Mouse (Mus musculus) left cerebral cortex, adult 8-10 months (tissue): ENCODE results near the gene Grin1. TPM values are rescaled to one million over a fixed set of nuclear protein-coding genes. Genes with fewer than 3 reads are reported as not detected.
A peak's percentile ranks its signal among the peaks of the same experiment; 100 is the strongest.

ENCODE experiments used
- DNase-seq, 2 experiments: peaks; one replicate each; pipeline ENCODE4 v3.0.0; 2022; ENCODE audit warnings: low spot score in 2 of 2
- total RNA-seq, 4 experiments: library from RNA; stranded (reverse); gene quantifications; 2 replicates each; pipeline ENCODE4 v1.2.4; 2022

The Grin1 gene
- 100 to 1,000 TPM; 390 to 399 (median 395) TPM for total RNA-seq

DNA sequence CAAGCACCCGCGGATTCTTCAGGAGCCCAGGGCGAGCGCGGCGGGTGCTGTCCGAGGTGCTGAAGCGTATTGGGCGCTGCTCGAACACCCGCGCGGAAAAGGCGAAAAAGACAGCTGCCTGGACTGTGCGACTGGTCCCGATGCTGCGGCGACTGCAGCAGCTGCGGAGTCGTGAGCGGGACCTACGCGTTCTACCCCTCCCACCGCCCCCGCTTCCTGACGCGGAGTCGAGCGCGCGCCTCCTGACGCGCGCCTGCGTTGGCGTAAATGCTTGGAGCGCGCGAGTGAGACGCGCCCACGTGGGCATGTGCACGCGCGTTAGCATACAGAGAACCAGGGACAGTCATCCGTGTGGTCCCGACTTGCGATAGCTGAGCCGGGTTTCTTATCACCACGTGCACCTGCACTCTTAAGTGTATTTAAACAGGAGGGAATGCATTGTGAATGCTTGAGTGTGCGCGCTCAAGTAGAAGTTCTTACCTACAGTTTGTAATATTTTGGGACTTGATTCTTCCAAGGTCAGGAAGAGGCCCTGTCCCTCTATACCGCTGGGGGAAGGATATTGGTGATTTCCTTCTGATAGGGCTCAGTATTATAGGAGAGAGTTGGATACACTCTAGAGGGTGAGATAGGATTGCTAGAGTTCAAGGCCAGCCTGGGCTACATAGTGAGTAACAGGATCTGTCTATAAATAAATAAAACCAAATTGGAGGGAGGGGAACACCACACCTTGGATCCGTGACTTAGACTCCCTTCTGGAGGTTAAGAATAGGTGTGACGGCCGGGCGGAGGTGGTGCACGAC is at the start of gene Grin1:
Gene Grin1, minus strand, starts transcription at position 217 of the 803 bp plus-strand sequence.
- DNase-seq: peak; percentile 68 to 91

DNA sequence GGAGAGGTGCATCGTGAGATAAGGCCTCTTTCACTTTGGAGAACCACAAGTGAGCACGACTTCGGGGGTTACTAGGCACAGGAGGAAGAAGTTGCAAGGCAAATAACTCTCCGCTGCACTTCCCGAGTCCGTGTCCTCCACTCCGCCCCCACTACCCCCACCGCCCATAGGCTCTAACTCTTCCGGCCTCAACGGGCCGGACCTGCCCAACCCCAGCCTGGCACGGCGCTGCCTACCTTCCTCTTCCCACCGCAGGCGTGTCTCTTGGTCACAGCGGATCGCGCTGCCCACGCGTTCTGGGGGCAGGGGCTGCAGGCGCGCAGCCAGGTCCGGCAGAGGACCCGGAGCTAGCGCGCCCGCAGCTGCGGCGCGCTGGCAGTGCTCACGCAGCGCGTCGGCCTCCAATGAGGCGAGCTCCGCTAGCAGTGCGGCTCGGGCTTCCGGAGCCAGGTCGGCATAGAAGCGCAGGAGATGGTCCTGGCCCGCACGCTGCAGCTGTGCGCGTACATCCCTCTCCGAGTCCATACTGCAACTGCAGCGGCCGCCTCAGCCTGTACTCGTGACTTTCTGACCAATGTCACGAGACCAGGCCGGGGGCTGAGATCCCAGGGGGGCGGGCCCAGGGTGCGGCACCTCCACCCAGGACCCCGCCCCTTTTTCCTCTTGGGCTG is 46.2 kb upstream of the Grin1 start, which contains the start of gene Uap1l1:
Gene Uap1l1, minus strand, starts transcription at position 592 of the 671 bp plus-strand sequence.
- peak in 1 of 2 experiments; percentile 65 for DNase-seq

DNA sequence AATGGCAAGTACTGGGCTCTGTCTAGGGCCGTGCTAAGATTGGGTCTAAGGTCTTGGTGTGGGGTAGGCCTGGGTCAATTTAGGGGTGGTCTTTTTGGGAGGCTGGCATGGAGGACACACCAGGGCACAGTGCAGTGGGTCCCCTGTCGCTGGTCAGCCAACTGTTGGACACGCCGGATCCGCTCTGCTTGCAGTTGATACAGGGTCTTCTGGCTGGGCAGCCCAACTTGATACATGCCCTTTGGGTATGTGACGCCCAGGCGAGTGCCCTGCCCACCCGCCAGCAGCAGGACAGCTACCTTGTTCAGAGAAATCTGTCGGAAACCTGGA is 45.7 kb upstream of the Grin1 start:
- DNase-seq: no peak

DNA sequence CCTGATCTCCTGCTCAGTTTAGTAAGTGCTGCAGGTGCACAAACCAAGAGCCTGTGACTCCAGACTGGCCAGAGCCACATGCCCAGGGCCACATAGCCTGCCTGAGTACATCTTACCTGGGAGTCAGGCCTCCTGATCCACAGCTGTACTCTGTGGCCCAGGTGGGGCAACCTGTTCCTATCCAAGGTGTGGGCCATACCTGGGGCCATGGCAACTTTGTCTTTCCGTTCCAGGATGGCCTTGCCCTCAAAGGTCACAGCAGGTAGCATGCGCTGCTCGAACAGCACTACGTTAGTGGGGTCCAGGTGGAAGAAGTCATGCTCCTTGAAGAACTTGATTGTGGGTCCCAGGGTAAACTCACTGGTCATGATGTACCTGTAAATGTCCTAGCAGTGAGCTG is 45.3 kb upstream of the Grin1 start:
- no peak for DNase-seq

DNA sequence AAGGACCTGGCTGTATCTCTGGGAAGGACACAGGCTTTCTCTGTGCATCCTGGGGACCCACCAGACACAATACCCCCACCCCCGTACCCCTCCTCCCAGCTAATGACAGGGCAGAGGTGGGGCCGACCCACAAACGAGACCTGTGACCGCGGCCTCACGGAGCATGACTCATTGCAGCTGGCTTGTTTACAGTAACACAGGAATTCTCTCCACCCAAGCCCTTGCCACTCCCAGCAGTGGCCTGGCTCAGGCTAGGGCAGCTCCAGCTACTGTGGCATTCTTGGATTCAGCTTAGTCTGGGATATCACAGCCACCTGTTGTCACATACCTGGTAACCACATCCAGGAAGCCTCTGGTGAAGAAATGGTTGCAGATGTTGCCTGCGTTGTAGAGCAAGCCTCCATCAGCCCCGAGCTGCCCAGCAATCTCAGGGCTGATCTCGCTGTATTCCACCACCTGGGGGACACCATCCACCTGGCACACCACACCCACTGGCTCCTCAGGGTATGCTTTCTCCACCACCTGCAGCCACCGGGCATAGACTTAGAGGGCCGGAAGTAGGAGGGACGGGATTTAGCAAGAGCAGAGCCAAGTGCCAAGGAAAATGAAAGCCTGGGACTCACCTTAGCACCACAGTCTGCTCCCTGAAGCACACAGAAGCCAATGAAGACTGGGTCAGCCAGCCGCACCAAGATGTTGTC is 44.6 kb upstream of the Grin1 start:
- DNase-seq: no peak

DNA sequence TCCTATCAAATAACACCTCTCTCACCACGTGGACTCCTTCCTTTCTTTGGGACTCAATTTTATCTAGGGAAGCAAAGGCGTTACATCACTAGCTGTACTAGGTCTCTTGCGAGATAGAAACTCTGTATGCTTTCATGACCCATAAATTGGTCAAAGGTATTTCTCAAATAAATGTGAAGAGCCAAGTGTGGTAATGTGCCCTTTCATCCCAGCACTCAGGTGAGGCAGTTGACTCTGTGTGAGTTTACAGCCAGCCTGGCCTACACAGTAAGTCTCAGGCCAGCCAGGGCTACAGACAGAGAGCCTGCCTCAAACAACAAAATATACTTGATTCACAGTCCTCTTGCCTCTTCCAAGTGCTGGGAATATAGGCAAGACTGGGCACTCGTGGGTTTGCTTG is 40.9 kb upstream of the Grin1 start:
- no peak for DNase-seq

DNA sequence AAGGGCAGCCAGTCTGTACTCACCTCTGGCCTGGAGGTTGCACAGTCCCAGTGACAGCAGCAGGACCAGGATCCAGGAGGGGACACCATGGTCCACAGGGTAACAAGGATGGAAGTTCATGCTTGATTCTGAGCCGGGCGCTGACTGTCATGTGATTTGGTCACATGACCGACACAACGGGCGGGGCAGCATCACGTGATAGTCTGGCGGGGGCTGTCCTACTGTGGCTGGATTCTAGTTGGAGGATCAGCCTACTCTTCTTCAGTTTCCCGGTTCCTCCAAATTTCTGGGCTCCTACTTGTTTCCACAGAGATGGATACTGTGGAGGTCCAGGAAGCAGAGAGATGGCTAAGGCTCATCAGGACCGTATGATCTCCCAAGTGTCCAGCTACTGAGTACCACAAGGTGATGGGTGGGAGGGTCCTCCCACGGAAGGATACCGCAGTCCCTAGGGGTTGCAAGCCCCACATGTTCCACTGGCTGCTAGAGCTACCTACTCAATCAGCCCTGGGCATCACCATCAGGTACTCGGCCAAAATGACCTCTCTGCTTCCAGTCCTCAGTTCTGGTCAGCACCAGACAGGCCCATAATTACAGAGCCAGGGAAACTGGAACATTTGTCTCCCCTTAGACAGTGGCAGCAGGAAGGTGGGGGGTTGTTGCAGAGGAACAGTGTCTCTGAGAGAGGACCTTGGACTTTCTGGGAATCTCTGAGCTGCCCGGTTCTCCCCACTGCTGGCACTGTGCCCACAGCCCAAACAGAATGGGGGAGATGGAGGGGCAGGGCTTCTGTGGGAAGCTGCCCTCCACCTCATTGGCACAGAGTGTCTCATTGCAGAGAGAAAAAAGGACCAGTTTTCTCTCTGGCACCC is 37.5 kb upstream of the Grin1 start, which contains the start of gene Dpp7:
Gene Dpp7, minus strand, starts transcription at position 152 of the 872 bp plus-strand sequence.
- peak; percentile 66 to 82 for DNase-seq

DNA sequence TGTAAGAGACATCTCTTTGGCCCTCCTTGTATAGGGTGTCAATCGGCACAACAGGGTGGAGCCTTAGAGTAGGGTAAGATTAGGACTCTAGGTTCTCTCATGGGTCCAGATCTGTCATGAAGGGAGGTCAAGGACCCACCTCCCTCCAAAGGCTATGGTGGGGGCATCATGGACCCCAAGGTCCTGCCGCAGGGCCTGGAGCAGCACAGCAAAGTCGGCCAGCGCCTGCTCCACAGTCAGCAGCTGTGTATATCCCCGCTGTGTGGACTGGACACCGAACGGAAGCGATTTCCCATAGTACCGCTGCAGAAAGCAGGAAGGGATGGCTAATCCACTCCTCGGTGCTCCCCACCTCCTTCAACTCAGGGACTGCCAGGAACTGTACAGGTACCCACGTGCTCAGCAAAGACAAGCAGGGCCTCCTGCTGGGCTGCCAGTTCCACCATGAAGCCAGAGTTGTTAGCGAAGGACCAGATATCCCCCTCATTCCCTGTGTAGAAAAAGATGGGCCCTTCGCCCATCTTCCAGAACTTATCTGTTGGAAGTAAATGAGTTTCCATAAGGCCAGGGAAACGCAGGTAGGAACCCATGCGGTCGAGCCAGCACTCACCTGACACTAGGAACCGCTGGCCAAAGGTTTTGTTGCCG is 36.6 kb upstream of the Grin1 start:
- DNase-seq: no peak

DNA sequence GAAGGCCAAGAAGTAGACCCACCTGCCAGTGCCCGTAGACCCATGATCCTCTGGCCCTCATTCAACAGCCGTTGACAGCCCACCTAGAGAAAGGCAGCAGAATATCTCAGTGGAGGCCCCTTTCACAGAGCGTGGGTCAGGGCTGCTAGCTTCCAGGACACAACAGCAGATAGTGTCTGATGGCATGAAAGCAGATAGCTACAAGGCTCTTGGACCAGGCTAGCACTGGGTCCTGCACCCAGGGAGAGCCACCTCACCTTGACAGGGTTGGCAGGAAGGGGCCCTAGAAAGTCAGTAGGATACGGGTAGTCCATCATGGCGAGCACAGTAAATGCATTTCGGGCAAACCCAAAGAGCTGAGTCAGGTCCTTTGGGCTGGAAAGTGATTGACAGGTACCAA is 35.2 kb upstream of the Grin1 start:
- DNase-seq: no peak

DNA sequence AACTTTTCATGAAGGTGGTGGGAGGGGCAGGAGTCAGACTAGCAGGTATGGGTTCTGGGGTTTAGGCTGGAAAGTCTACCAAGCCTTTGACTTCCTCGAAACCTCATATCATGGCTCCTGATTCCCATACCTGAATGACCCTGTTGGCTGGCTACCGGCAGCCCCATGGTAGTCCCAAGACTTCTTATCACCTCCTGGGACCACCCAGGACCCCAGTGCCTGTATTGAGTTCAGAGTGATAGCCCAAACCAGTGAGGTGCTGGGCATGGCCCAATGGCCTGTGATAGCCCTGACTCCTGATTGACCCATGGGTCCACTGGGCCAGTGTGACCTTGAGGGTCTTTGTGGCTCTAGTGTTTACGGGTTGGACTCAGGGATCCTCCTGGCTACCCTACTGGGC is 31.7 kb upstream of the Grin1 start:
- DNase-seq: no peak

DNA sequence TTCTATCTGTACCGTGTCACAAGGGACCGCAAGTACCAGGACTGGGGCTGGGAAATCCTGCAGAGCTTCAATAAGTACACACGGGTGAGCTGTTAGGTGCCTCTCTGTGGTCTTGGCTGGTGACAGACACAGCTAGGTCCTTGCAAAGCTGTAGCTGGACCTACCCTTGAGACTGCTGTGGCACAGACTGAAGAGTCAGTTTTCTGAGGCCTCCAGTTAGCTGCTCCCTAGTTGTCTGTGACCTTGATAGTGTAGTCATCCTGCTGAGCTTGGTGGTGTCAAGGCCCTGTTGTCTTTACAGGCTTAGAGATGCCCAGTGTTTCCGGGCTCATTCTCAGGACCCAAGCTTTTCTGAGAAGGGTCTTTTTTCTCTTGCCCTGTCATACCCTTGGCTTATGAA is 30.5 kb upstream of the Grin1 start:
- DNase-seq: no peak

DNA sequence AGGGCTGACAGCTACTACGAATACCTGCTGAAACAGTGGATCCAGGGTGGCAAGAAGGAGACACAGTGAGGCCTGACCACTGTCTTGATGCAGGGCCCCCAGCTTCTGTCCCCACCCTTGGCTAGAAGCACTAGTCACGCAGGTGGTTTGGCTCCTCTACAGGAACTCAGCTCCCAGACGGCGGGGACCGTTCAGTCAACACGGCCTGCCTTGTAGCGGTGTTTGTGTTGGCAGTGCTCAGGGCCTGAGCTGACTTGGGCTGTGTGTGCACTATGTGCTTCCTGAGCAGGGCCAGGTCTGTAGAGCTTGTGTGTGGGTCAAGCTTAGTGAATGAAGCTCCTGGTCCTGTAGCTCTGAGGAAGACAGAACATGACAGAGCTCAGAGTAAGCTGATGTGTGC is 29.2 kb upstream of the Grin1 start:
- DNase-seq: no peak

DNA sequence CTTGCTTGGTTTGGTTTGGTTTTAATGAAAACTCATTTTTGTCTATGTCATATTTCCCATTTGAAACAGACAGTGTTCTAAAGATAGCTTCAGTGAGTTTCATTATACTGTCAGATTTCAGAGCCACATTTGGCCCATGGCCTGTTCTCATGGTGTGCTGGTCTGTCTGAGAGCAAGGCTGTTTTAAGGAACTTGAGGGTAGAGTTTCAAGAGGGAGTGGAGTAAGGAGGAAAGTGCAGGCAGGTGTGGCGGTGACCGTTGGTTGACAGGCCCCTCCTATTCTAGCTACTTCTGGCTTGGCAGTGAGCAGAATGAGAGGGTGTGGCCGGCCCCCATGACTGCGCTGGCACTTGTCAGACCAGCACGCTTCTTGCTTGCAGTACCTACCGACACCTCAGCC is 19.3 kb upstream of the Grin1 start:
- no peak for DNase-seq

DNA sequence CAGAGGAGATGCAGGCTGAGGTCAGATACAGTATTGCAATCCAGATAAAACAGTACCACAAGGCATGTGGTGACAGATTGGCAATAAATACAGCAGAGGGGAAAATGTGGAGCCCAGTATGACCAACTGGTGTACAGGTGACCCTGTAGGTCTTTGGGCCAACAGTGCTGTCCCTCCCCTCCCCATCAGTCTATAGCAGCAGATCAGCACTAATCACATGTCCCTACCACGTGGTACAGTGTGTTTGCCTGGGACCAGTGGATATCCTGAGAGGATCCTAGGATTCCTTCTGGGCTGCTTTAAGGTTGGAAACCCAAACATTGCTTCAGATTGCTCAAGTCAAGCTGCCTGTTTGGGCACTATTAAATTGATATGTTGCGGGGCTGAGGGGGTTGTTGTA is 14.6 kb upstream of the Grin1 start:
- DNase-seq: no peak

DNA sequence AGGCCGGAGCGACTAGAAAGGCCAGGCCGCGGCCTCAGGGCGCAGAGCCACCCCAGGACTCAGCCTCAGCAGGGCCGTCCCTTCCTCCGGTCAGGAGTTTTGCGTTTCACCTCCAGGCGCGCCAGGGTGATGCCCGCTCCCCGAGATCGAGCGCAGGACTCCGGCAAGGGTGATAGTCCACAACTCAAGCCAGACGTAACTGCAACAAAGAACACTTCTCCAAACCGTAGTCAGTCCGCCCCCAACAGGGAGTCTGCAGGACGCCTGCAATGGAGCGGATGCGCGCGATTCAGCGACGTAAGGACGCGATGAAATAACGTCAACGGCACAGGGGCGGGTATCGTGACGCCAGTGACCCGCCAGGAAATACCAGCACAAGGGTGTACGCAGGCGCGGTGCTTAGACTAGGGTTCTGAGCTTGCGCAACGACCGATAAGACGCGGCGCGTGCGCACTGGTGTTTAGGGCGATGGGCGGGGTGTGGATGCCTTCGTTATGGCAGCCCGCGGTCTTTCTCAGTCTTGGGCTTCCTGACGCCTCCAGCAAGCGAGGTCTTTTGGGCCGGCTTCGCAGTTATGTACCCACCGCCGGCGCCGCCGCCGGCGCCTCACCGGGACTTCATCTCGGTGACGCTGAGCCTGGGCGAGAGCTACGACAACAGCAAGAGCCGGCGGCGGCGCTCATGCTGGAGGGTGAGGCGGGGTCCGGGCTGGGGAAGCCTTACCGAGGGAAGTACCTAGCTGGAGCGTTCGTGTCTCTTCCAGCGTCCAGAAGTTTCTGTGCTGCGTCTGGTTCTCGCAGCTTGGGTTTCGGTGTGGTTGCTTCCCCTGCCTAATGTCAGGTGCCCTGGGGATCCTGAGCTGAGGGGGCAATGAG is 13.5 kb upstream of the Grin1 start, which contains the start of gene Man1b1:
Gene Man1b1, plus strand, starts transcription at position 53 of the 875 bp plus-strand sequence.
- peak; percentile 99 for DNase-seq

DNA sequence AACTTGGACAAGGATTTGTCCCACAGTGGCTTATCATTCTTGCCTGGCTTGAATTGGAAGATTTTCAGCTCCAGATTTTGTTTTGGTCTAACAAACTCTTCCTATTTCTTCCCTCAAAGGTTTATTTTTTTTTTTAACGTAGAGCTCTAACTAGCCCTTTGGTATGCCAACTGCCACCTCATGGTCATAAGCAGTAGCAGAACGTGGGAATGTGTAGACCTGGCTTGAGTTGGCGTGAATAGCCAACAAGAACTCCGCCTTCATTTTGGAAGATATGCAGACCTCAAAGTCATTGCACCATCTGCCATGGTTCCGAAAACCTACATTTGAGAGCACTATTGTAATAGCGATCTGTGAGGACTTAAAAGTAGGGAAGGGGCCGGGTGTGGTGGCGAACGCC is 12.5 kb upstream of the Grin1 start:
- DNase-seq: no peak

DNA sequence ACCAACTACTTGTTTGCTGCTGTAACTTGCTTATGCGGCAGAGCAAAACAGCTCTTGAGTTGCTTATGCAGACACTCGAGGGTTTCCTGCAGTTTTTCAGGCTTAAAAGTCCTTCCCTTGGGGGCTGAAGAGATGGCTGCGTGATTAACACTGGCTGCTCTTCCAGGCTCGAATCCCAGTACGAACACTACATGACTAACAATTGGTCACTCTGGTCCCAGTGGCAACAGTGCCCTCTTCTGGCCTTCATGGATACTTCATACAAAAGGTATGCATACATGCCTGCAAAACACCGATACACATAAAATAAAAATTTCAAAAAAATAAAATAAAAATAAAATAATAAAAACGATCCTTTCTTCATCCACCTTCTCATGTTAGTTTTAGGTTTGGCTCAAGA is 9.5 kb upstream of the Grin1 start:
- DNase-seq: no peak

DNA sequence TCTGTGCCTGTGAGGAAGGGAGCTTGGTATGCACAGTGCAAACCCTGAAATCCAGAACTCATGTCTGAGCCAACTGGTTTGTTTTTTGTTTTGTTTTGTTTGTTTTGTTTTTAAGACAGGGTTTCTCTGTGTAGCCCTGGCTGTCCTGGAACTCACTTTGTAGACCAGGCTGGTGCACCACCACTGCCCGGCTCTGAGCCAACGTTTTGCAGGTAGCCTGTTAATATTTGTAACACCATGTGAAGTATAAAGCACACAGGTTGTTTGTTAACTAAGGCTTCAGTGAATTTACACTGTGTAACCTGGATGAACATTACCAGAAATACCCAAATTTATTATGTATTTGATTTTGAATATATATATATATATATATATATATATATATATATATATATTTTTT is 7.0 kb upstream of the Grin1 start:
- no peak for DNase-seq

DNA sequence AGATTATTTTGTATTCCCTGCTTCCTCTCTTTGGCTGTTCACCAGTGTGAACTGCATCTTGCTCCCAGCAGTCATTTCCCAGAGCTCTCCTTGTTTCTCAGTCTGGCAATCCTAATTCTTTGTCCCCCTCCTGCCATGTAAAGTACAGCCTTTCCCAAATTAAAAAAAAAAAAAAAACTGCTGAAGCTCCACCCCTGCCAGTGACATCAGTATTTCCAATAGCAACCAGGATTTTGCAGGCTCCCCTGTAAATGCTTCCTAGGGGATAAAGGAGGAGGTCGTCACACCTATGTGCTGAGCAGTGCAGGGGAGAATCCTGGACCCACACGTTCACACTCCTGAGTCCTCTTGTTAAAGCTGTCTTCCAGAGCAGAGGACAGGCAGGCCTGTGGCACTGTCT is 1.1 kb upstream of the Grin1 start:
- no peak for DNase-seq
